Mouse (Mus musculus): Measurements from ENCODE around the gene Zscan4d. TPM values are rescaled to one million over a fixed set of nuclear protein-coding genes. Genes with fewer than 3 reads are reported as not detected.
"Not testable (repeated sequence)": the region's sequence is repeated elsewhere in the genome, so short reads cannot be mapped to it uniquely, and the experiment has no call there.

The Zscan4d gene
- polyA plus RNA-seq (2014; fragmentation: Nextera tagmentation; extraction: Ambion mirVana), result not detected in 2 replicates

GRCm38 (mm10) chr7:11166059-11166458, at the start of gene Zscan4d:
TSS of gene Zscan4d (minus strand) at chr7:11166159.
- not testable (repeated sequence) for H3K4me2 ChIP-seq (replicated peaks; ENCODE audit: low read depth, low read length); H3K9me3 ChIP-seq (ENCODE audit: control insufficient read depth, low read length); H3K4me3 ChIP-seq (ENCODE audit: low read length); ATAC-seq (ENCODE audit: low FRiP score, low TSS enrichment); H3K4me1 ChIP-seq (ENCODE audit: control insufficient read depth, insufficient read depth, low read length); H3K27ac ChIP-seq (ENCODE audit: low read depth, low read length); H3K27me3 ChIP-seq (ENCODE audit: control insufficient read depth, insufficient read depth, low read length); H3K36me3 ChIP-seq (ENCODE audit: control insufficient read depth, insufficient read depth, low read length); H3K9ac ChIP-seq (ENCODE audit: low read depth, low read length)
- 90% methylated on average over 4 of the region's 4 CpGs for WGBS

GRCm38 (mm10) chr7:11158036-11158435, 7.9 kb downstream of the Zscan4d start:
- WGBS, result 36% methylated on average over 6 of the region's 6 CpGs
- H3K27ac ChIP-seq (ENCODE audit: low read depth, low read length); H3K4me3 ChIP-seq (ENCODE audit: low read length); H3K9ac ChIP-seq (ENCODE audit: low read depth, low read length); H3K9me3 ChIP-seq (ENCODE audit: control insufficient read depth, low read length); H3K4me2 ChIP-seq (replicated peaks; ENCODE audit: low read depth, low read length); H3K4me1 ChIP-seq (ENCODE audit: control insufficient read depth, insufficient read depth, low read length); H3K36me3 ChIP-seq (ENCODE audit: control insufficient read depth, insufficient read depth, low read length); H3K27me3 ChIP-seq (ENCODE audit: control insufficient read depth, insufficient read depth, low read length); ATAC-seq (ENCODE audit: low FRiP score, low TSS enrichment): not testable (repeated sequence)

Other genes with a start within 250 kb of the Zscan4d start
- gene Zscan4c, start 160.4 kb downstream of the Zscan4d start, polyA plus RNA-seq (2014; fragmentation: Nextera tagmentation; extraction: Ambion mirVana), result not detected in 2 replicates
- gene Zscan4-ps1, start 96.5 kb downstream of the Zscan4d start, polyA plus RNA-seq (2014; fragmentation: Nextera tagmentation; extraction: Ambion mirVana), result not detected in 2 replicates
- not detected in 2 replicates for gene Zscan4e, start 144.5 kb upstream of the Zscan4d start, polyA plus RNA-seq (2014; fragmentation: Nextera tagmentation; extraction: Ambion mirVana)
- not detected in 2 replicates for gene Zscan4f, start 231.8 kb upstream of the Zscan4d start, polyA plus RNA-seq (2014; fragmentation: Nextera tagmentation; extraction: Ambion mirVana)

Measured in kidney, embryonic 14.5 days (tissue).